Mouse (Mus musculus) CH12.LX (cell line): ENCODE measurements around the gene Krt71.

Experiments
- CTCF ChIP-seq, 2 experiments: IDR thresholded peaks in 1 of 2; conservative IDR thresholded peaks in 1 of 2; 2 replicates each; pipeline ENCODE4 v1.5.1; 2011 to 2012; ENCODE audit warnings: low read depth in 2 of 2, low read length in 2 of 2, improper control_type of control experiment in 1 of 2, inconsistent platforms in 1 of 2, mild to moderate bottlenecking in 1 of 2, moderate library complexity in 1 of 2
- E2F4 ChIP-seq: IDR thresholded peaks from 2 replicates; pipeline ENCODE4 v1.6.1; 2011; ENCODE audit warnings: low read depth, low read length, improper control_type of control experiment; ENCODE audit not compliant: insufficient replicate concordance
- GABPA ChIP-seq: IDR thresholded peaks from 2 replicates; pipeline ENCODE4 v1.6.1; 2012; ENCODE audit warnings: low read depth, low read length, improper control_type of control experiment, inconsistent platforms; ENCODE audit not compliant: insufficient replicate concordance
- JUND ChIP-seq: conservative IDR thresholded peaks from 2 replicates; pipeline ENCODE4 v1.6.1; 2011; ENCODE audit warnings: low read depth, low read length, improper control_type of control experiment
- MAX ChIP-seq: IDR thresholded peaks from 2 replicates; pipeline ENCODE4 v1.6.1; 2011; ENCODE audit warnings: low read length, improper control_type of control experiment
- MAZ ChIP-seq: IDR thresholded peaks from 2 replicates; pipeline ENCODE4 v1.6.1; 2012; ENCODE audit warnings: low read depth, mild to moderate bottlenecking, inconsistent platforms, low read length, improper control_type of control experiment, moderate library complexity
- PAX5 ChIP-seq: IDR thresholded peaks from 2 replicates; pipeline ENCODE4 v1.6.1; 2012; ENCODE audit warnings: low read length, inconsistent platforms, mixed read lengths

- no peak for TF ChIP-seq GABPA
- peak; percentile 24 to 90; a peak in 3 of 4 replicates for TF ChIP-seq CTCF (conservative IDR thresholded peaks at IDR 0.05 in 1 of 2, IDR thresholded peaks at IDR 0.05 in 1 of 2; ENCODE audit: low read depth in 2 of 2, low read length in 2 of 2)
- TF ChIP-seq MAZ: no peak
- no peak for TF ChIP-seq PAX5
- no peak for TF ChIP-seq JUND
- no peak for TF ChIP-seq MAX
- TF ChIP-seq E2F4: no peak
Observed at GRCm38 (mm10) chr15:101704066-101704465, 38.8 kb downstream of the Krt71 start.
